14 mouse cellular contexts compared by ENCODE assay signal in genomic region chr10:120791438-120791837, GRCm38 (mm10).
"Had no signal": no experiment of that assay in that cellular context is flagged by ENCODE, and none has a peak within 500 bp of the region (broad histone marks: within the 10 kb centered on the region; RNA-seq: fewer than 3 reads in every experiment).

No protein-coding gene starts in this region.

- H3K4me3 ChIP-seq: kidney, embryonic 15.5 days; limb, embryonic 13.5 days; midbrain, embryonic 10.5 days; myocyte; neural tube, embryonic 15.5 days had no signal

- H3K36me3 ChIP-seq: kidney, embryonic 15.5 days; midbrain, embryonic 10.5 days; neural tube, embryonic 15.5 days had no signal

- H3K9me3 ChIP-seq: kidney, embryonic 15.5 days; limb, embryonic 13.5 days; midbrain, embryonic 10.5 days; neural tube, embryonic 15.5 days had no signal

- H3K27ac ChIP-seq: kidney, embryonic 15.5 days; limb, embryonic 13.5 days; liver, embryonic 14.5 days; midbrain, embryonic 10.5 days; neural tube, embryonic 15.5 days had no signal

- H3K9ac ChIP-seq: kidney, embryonic 15.5 days; limb, embryonic 13.5 days; liver, embryonic 14.5 days; neural tube, embryonic 15.5 days had no signal

- H3K27me3 ChIP-seq: kidney, embryonic 15.5 days; limb, embryonic 13.5 days; neural tube, embryonic 15.5 days had no signal

- DNase-seq: kidney, postnatal 14 days; left cerebral cortex, postnatal 4 days; lung, adult 2 months; lung, postnatal 4 days; midbrain, embryonic 14.5 days; right cerebral cortex, adult 18-20 months; right cerebral cortex, postnatal 25 days; thymus, postnatal 36 days had no signal
